Mouse (Mus musculus): ENCODE measurements at regions not wholly inside any gene's neighbourhood (a gene's known extent, or its start where the extent isn't known, plus 50 kb on each side); places are given as distances from the start of the nearest gene placed in this dataset.

DNA sequence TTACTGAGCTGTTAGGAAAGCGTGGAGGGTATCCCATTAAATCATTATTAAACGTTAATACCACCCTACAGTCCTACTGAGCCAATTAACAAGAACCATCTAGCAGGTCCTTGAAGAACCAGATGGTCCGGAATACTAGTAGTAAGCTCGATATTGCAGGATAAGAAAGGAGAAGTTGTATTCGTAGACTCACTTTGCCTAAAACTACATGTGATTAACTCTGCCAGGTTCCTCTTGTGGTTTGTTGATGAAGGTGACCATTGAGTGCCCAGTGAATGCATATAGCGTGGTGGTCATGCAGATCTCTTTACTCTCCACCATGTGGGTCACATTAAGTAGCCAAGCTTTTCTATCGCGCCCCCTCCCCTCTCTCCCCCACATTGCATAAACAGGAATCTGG lies 435.0 kb downstream of the Adgrl2 start:
- TF ChIP-seq POLR2A (IDR thresholded peaks at IDR 0.05; ENCODE audit: extremely low read depth, insufficient read depth, low read length) = no peak
- no peak for TF ChIP-seq CTCF (IDR thresholded peaks at IDR 0.05; ENCODE audit: extremely low read depth, insufficient read depth, low read length)
